Mouse (Mus musculus) embryonic facial prominence, embryonic 10.5 days (tissue): ENCODE data around the gene Dab2ip. TPM values are rescaled to one million over a fixed set of nuclear protein-coding genes. Genes with fewer than 3 reads are reported as not detected.

Experiments used
- DNase-seq: peaks from one replicate; pipeline ENCODE4 v3.0.0-alpha.2; 2017; ENCODE audit warnings: low spot score
- H3K27ac ChIP-seq: fragments of 300-500 bp; sonication (generic); replicated peaks from 2 replicates; pipeline ENCODE4 v1.5.1; 2016; ENCODE audit warnings: mild to moderate bottlenecking
- H3K27me3 ChIP-seq: fragments of 300-500 bp; sonication (generic); replicated peaks from 2 replicates; pipeline ENCODE4 v1.6.1; 2016; ENCODE audit warnings: low read depth, mild to moderate bottlenecking; ENCODE audit not compliant: poor library complexity, severe bottlenecking
- H3K36me3 ChIP-seq: fragments of 300-500 bp; sonication (generic); replicated peaks from 2 replicates; pipeline ENCODE4 v1.6.1; 2016; ENCODE audit warnings: mild to moderate bottlenecking, moderate library complexity
- H3K4me1 ChIP-seq: fragments of 300-500 bp; sonication (generic); 2 replicates; pipeline ENCODE4 v1.6.1; 2016
- H3K4me3 ChIP-seq: fragments of 300-500 bp; sonication (generic); 2 replicates; pipeline ENCODE4 v1.5.1; 2016; ENCODE audit warnings: mild to moderate bottlenecking, moderate library complexity
- H3K9me3 ChIP-seq: fragments of 300-500 bp; sonication (generic); 2 replicates; pipeline ENCODE4 v1.6.1; 2016; ENCODE audit warnings: mild to moderate bottlenecking
- WGBS: fragments of 180-500 bp; shearing (Covaris S2); methylation state at CpG from one replicate; pipeline ENCODE4 v1.1.7; 2016; 5-methylcytosine and 5-hydroxymethylcytosine counted together
- polyA plus RNA-seq: library from polyadenylated mRNA; unstranded; fragments of >200 nt; fragmentation: Nextera tagmentation; extraction: Ambion mirVana; gene quantifications from 2 replicates; pipeline ENCODE4 v1.2.1, GENCODE M21; 2016

Gene Dab2ip
- polyA plus RNA-seq, 1 experiment from 2014 or later = 34.7 TPM

DNA sequence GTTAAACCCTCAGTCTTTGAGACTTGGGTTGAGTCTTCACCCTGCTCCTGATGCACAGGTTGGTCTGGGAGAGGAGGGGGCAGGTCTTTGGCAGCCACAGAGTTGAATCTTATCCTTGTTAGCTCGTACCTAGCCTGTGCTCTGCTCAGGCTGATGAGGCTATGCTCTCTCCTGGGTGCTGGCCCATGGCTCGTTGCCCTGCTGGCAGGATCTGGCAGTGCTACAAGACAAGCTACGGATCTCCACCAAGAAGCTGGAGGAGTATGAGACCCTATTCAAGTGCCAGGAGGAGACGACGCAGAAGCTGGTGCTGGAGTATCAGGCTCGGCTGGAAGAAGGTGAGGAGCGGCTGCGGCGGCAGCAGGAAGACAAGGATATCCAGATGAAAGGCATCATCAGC lies 164.8 kb downstream of the Dab2ip start:
- Histone ChIP-seq H3K9me3 (no peaks in the 10 kb centered on the region), H3K4me1 (peaks cover 1% of the 10 kb centered on the region; the same call in 1 of the 2 replicates), H3K4me3 (no peak overlapping the region), H3K36me3 (peaks cover 98% of the 10 kb centered on the region), H3K27me3 (no peaks in the 10 kb centered on the region), H3K27ac (no peak overlapping the region)
- no peak for DNase-seq
- WGBS = 93% methylated on average over 9 of the region's 9 CpGs

DNA sequence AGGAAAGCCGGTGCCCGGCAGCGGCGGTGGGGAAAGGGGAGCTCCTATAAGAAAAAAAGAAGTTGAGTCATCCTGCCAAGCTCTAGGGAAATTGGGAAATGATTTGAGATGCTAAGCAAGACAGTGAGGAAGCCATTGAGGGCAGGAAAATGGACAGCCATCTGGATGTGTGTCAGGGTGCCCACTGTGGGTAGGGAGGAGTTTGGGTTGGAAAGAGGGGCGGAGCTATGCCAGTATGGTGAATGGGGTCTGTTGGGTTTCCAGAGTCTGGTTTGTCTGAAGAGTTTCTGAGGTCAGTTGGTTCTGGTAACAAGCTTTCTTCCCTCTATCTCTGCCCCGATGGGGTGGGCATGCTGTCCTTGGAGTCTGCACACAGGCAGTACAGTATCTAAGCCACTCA lies 165.2 kb downstream of the Dab2ip start:
- no peaks in the 10 kb centered on the region for H3K9me3 ChIP-seq
- H3K4me3 ChIP-seq = no peak overlapping the region
- 97% methylated on average over 6 of the region's 6 CpGs for WGBS
- peaks cover 98% of the 10 kb centered on the region for H3K36me3 ChIP-seq
- H3K4me1 ChIP-seq = peaks cover 6% of the 10 kb centered on the region
- DNase-seq = no peak
- H3K27me3 ChIP-seq = no peaks in the 10 kb centered on the region
- no peak overlapping the region for H3K27ac ChIP-seq

- Histone ChIP-seq H3K27ac (no peak overlapping the region), H3K27me3 (no peaks in the 10 kb centered on the region), H3K36me3 (peaks cover 98% of the 10 kb centered on the region), H3K9me3 (no peaks in the 10 kb centered on the region), H3K4me1 (peaks cover 10% of the 10 kb centered on the region), H3K4me3 (no peak overlapping the region)
- DNase-seq = no peak
- 90% methylated on average over 7 of the region's 7 CpGs for WGBS
Observed at GRCm38 (mm10) chr2:35723691-35724090, 165.6 kb downstream of the Dab2ip start.

GRCm38 (mm10) chr2:35728633-35729032 lies 170.6 kb downstream of the Dab2ip start:
- 44% methylated on average over 5 of the region's 5 CpGs for WGBS
- H3K4me1 ChIP-seq = peaks cover 35% of the 10 kb centered on the region
- no peak overlapping the region for H3K4me3 ChIP-seq
- no peaks in the 10 kb centered on the region for H3K27me3 ChIP-seq
- H3K27ac ChIP-seq = peak overlapping the region; percentile 68
- no peak for DNase-seq
- peaks cover 87% of the 10 kb centered on the region for H3K36me3 ChIP-seq
- H3K9me3 ChIP-seq = no peaks in the 10 kb centered on the region

GRCm38 (mm10) chr2:35729077-35730065 lies 171.3 kb downstream of the Dab2ip start:
- Histone ChIP-seq H3K27ac (peak overlapping the region; percentile 68), H3K9me3 (no peaks in the 10 kb centered on the region), H3K4me3 (no peak overlapping the region), H3K27me3 (no peaks in the 10 kb centered on the region), H3K36me3 (peaks cover 81% of the 10 kb centered on the region), H3K4me1 (peaks cover 35% of the 10 kb centered on the region)
- WGBS = 38% methylated on average over 16 of the region's 16 CpGs
- peak; percentile 69 for DNase-seq

- peaks cover 57% of the 10 kb centered on the region for H3K36me3 ChIP-seq
- H3K4me3 ChIP-seq = no peak overlapping the region
- no peak for DNase-seq
- H3K27me3 ChIP-seq = no peaks in the 10 kb centered on the region
- 81% methylated on average over 18 of the region's 18 CpGs for WGBS
- no peak overlapping the region for H3K27ac ChIP-seq
- H3K9me3 ChIP-seq = no peaks in the 10 kb centered on the region
- H3K4me1 ChIP-seq = peaks cover 37% of the 10 kb centered on the region
Observed at GRCm38 (mm10) chr2:35731671-35732449, 173.8 kb downstream of the Dab2ip start.

DNA sequence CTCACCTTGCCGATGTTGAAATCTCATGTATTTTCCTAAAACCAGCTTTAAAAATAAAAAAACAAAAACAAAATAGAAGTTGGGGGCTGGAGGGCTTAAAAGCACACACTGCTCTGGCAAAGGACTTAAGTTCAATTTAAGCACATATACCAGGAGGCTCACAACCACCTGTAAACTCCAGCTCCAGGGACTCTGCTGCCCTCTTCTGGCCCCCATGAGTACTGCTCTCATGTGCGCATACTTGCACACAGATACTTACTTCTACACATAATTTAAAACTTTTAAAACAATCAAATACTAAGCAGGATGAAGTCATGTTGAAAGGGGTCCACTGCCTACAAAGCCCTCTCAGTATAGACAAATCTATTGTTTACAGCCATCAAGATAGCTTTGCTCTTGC lies 176.9 kb downstream of the Dab2ip start:
- no peaks in the 10 kb centered on the region for H3K27me3 ChIP-seq
- H3K36me3 ChIP-seq = peaks cover 26% of the 10 kb centered on the region
- peaks cover 37% of the 10 kb centered on the region for H3K4me1 ChIP-seq
- 95% methylated on average over 2 of the region's 2 CpGs for WGBS
- H3K27ac ChIP-seq = no peak overlapping the region
- no peak overlapping the region for H3K4me3 ChIP-seq
- no peaks in the 10 kb centered on the region for H3K9me3 ChIP-seq
- DNase-seq = no peak

DNA sequence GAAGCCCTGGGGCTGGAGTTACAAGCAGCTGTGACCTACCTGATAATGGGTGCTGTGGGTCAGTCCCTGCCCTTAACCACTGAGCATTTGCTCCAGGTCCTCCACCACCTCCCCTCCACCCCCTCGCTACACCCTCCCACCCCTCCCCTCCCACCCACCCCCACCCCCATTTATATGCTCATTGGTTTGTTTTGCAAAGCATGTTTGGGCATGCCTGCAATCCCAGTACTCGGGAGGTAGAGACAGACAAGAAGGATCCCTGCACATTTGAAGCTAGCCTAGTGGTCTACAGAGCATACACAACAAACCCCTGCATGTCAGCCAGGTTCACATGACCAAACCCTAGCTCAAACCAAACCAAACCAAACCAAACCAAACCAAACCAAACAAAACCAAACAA lies 178.0 kb downstream of the Dab2ip start:
- Histone ChIP-seq H3K27me3 (no peaks in the 10 kb centered on the region), H3K36me3 (peaks cover 15% of the 10 kb centered on the region), H3K9me3 (no peaks in the 10 kb centered on the region), H3K4me3 (no peak overlapping the region), H3K27ac (no peak overlapping the region), H3K4me1 (peaks cover 42% of the 10 kb centered on the region)
- DNase-seq = no peak
- WGBS = 74% methylated on average over 2 of the region's 2 CpGs

GRCm38 (mm10) chr2:35737467-35738027 lies 179.5 kb downstream of the Dab2ip start:
- no peaks in the 10 kb centered on the region for H3K9me3 ChIP-seq
- no peak overlapping the region for H3K4me3 ChIP-seq
- no peaks in the 10 kb centered on the region for H3K27me3 ChIP-seq
- H3K4me1 ChIP-seq = peaks cover 42% of the 10 kb centered on the region
- WGBS = 82% methylated on average over 7 of the region's 7 CpGs
- H3K27ac ChIP-seq = 0 out of 2 replicates have a peak overlapping the region, but pooled peaks have one; percentile 14
- DNase-seq = no peak
- H3K36me3 ChIP-seq = peaks cover 2% of the 10 kb centered on the region; the same call in 1 of the 2 replicates

GRCm38 (mm10) chr2:35739669-35740254 lies 181.7 kb downstream of the Dab2ip start:
- DNase-seq = peak; percentile 49
- 53% methylated on average over 13 of the region's 13 CpGs for WGBS
- H3K4me3 ChIP-seq = no peak overlapping the region
- H3K36me3 ChIP-seq = no peaks in the 10 kb centered on the region
- no peaks in the 10 kb centered on the region for H3K9me3 ChIP-seq
- peak overlapping the region; percentile 72 for H3K27ac ChIP-seq
- no peaks in the 10 kb centered on the region for H3K27me3 ChIP-seq
- peaks cover 42% of the 10 kb centered on the region for H3K4me1 ChIP-seq

DNA sequence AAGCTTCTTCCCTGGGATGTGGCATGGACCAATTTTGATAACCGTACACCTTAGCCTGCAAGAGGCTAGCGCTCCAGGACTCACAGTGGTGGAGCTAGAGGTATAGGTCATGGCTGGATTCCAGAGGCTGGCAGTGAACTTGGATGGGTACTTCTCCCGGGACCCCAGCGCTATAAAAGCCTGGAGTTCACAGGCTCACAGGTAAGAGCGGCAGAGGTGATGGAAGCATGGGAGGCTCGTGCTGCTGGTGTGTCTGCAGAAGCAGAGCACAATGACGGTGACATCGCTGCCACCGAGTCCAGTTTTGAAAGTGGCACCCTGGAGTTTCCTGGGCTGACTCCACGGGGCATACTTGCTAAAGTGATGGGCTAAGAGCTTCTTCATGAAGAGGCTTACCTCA lies 187.8 kb downstream of the Dab2ip start:
- no peaks in the 10 kb centered on the region for H3K9me3 ChIP-seq
- H3K27me3 ChIP-seq = no peaks in the 10 kb centered on the region
- H3K36me3 ChIP-seq = no peaks in the 10 kb centered on the region
- no peak overlapping the region for H3K4me3 ChIP-seq
- H3K27ac ChIP-seq = no peak overlapping the region
- peaks cover 23% of the 10 kb centered on the region for H3K4me1 ChIP-seq
- DNase-seq = no peak
- 85% methylated on average over 10 of the region's 10 CpGs for WGBS

GRCm38 (mm10) chr2:35746638-35747037 lies 188.6 kb downstream of the Dab2ip start:
- WGBS = 53% methylated on average over 7 of the region's 7 CpGs
- Histone ChIP-seq H3K4me1 (peaks cover 15% of the 10 kb centered on the region), H3K27me3 (no peaks in the 10 kb centered on the region), H3K36me3 (no peaks in the 10 kb centered on the region), H3K27ac (0 out of 2 replicates have a peak overlapping the region, but pooled peaks have one; percentile 14), H3K4me3 (no peak overlapping the region), H3K9me3 (no peaks in the 10 kb centered on the region)
- no peak for DNase-seq
